Mouse (Mus musculus) embryo, embryonic 11 days (tissue): ENCODE results near the gene Mertk.

Experiments used
- DNase-seq: peaks from one replicate; pipeline ENCODE4 v3.0.0-alpha.2; 2015

Mertk gene

GRCm38 (mm10) chr2:128726067-128726466 is 27.3 kb downstream of the Mertk start:
- no peak for DNase-seq

GRCm38 (mm10) chr2:128726626-128727025 is 27.9 kb downstream of the Mertk start:
- DNase-seq, result no peak

- no peak for DNase-seq
These were observed 28.8 kb downstream of the Mertk start for GRCm38 (mm10) chr2:128727552-128727951.

- DNase-seq, result no peak
These were observed 29.3 kb downstream of the Mertk start for GRCm38 (mm10) chr2:128728066-128728465.

- no peak for DNase-seq
These were observed 30.4 kb downstream of the Mertk start for GRCm38 (mm10) chr2:128729141-128729540.

GRCm38 (mm10) chr2:128731514-128731913 is 32.8 kb downstream of the Mertk start:
- DNase-seq, result no peak

- no peak for DNase-seq
These were observed 33.2 kb downstream of the Mertk start for GRCm38 (mm10) chr2:128731951-128732350.

GRCm38 (mm10) chr2:128735089-128735488 is 36.3 kb downstream of the Mertk start:
- no peak for DNase-seq

GRCm38 (mm10) chr2:128737051-128737450 is 38.3 kb downstream of the Mertk start:
- DNase-seq, result no peak

GRCm38 (mm10) chr2:128737796-128738195 is 39.0 kb downstream of the Mertk start:
- DNase-seq, result no peak

- DNase-seq, result no peak
These were observed 40.0 kb downstream of the Mertk start for GRCm38 (mm10) chr2:128738725-128739258.

GRCm38 (mm10) chr2:128745879-128746620 is 47.3 kb downstream of the Mertk start:
- no peak for DNase-seq

- no peak for DNase-seq
These were observed 47.9 kb downstream of the Mertk start for GRCm38 (mm10) chr2:128746621-128747151.

- no peak for DNase-seq
These were observed 48.8 kb downstream of the Mertk start for GRCm38 (mm10) chr2:128747433-128748028.

GRCm38 (mm10) chr2:128748171-128748570 is 49.4 kb downstream of the Mertk start:
- DNase-seq, result no peak

- DNase-seq, result no peak
These were observed 52.3 kb downstream of the Mertk start for GRCm38 (mm10) chr2:128751030-128751429.

GRCm38 (mm10) chr2:128753295-128753873 is 54.6 kb downstream of the Mertk start:
- DNase-seq, result no peak

GRCm38 (mm10) chr2:128755149-128755691 is 56.5 kb downstream of the Mertk start:
- no peak for DNase-seq

- no peak for DNase-seq
These were observed 60.1 kb downstream of the Mertk start for GRCm38 (mm10) chr2:128758724-128759340.

GRCm38 (mm10) chr2:128762008-128762407 is 63.3 kb downstream of the Mertk start:
- no peak for DNase-seq

GRCm38 (mm10) chr2:128765787-128766186 is 67.0 kb downstream of the Mertk start:
- DNase-seq, result no peak

GRCm38 (mm10) chr2:128768545-128769247 is 69.9 kb downstream of the Mertk start:
- no peak for DNase-seq
